Mouse (Mus musculus): ENCODE measurements around the gene Gstm4. TPM values are rescaled to one million over a fixed set of nuclear protein-coding genes. Genes with fewer than 3 reads are reported as not detected.

Gstm4 gene
- polyA plus RNA-seq, 1 experiment from 2014 or later = 16.0 TPM

DNA sequence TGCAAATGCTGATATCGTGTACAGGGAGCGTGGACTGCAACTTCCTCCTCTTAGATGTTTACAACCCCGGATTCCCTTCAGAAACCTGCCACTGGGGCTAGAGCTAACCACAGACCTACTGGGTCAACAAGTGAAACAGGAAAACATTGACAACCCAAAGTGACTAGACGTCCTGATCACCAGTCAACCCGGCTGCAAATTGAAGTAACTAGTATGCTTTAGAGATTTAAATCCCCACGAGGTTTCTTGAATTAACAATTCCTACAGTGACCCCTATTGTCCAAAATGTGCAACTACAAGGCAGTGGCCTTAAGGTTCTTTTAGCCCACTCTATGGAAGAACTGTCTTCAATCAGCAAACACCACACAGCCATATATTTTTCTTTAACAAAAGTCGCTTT lies 16.7 kb upstream of the Gstm4 start:
- DNase-seq = peak; percentile 96
- WGBS = 11% methylated on average over 7 of the region's 7 CpGs
- H3K4me2 ChIP-seq = peak overlapping the region; percentile 48
- no peaks in the 10 kb centered on the region for H3K27me3 ChIP-seq (ENCODE audit: insufficient read depth, low read length)
- H3K4me1 ChIP-seq (ENCODE audit: insufficient read depth) = no peaks in the 10 kb centered on the region
- TF ChIP-seq CTCF (IDR thresholded peaks at IDR 0.05; ENCODE audit: low read depth) = peak; percentile 79
- no peak overlapping the region for H3K27ac ChIP-seq (ENCODE audit: low read depth)
- no peaks in the 10 kb centered on the region for H3K36me3 ChIP-seq (ENCODE audit: insufficient read depth)
- H3K9ac ChIP-seq = no peak overlapping the region
- H3K4me3 ChIP-seq (ENCODE audit: low read depth, low read length) = no peak overlapping the region
- H3K9me3 ChIP-seq (ENCODE audit: low read depth, low read length) = no peaks in the 10 kb centered on the region
- ATAC-seq (ENCODE audit: insufficient read depth) = peak; percentile 56; the same call in 1 of the 2 replicates

DNA sequence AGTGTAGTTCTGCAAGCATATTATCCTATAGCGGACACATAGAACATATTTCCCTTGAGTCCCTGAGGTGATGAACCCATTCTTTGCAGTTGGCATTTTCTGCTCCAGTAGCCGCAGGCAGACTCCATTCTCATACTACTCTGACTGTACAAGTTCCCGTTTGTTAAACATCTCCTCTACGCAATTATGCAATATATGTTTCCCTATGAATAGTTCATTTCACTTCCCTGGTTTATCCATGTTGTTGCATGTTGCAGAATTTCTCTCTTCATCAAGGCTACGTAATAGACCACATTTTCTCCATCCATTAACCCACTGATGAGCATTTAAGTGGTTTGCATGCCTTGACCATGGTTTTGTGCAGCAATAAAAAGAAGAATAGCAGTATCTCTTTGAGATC lies 5.8 kb upstream of the Gstm4 start:
- ATAC-seq (ENCODE audit: insufficient read depth) (no peak), DNase-seq (no peak)
- no peaks in the 10 kb centered on the region for H3K36me3 ChIP-seq (ENCODE audit: insufficient read depth)
- WGBS = 84% methylated on average over 5 of the region's 5 CpGs
- no peak for TF ChIP-seq CTCF (IDR thresholded peaks at IDR 0.05; ENCODE audit: low read depth)
- no peak overlapping the region for H3K4me3 ChIP-seq (ENCODE audit: low read depth, low read length)
- no peaks in the 10 kb centered on the region for H3K4me1 ChIP-seq (ENCODE audit: insufficient read depth)
- H3K9me3 ChIP-seq (ENCODE audit: low read depth, low read length) = no peaks in the 10 kb centered on the region
- H3K27me3 ChIP-seq (ENCODE audit: insufficient read depth, low read length) = no peaks in the 10 kb centered on the region
- no peak overlapping the region for H3K27ac ChIP-seq (ENCODE audit: low read depth)
- H3K9ac ChIP-seq = no peak overlapping the region
- H3K4me2 ChIP-seq = no peak overlapping the region

DNA sequence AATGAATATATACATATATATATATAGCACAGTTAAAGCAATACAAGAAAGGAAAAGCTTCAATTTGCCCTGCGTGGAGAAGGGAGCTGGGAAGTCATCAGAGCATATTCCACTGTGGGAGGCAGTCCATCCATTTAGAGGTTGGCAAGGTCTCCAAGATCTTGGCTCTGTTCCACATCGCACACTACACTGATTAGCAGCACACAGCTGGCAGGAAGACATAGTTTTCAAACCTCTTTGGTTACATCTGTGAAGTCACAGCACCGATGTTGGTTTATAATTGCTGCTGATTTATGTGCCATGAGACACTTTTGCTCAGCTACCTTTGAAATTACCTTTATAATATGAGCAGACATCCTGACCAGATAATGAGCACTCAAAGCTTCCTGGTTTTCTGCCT lies 3.6 kb upstream of the Gstm4 start:
- Histone ChIP-seq H3K27me3 (ENCODE audit: insufficient read depth, low read length) (no peaks in the 10 kb centered on the region), H3K4me3 (ENCODE audit: low read depth, low read length) (no peak overlapping the region), H3K4me1 (ENCODE audit: insufficient read depth) (no peaks in the 10 kb centered on the region; the same call in 1 of the 2 replicates), H3K27ac (ENCODE audit: low read depth) (no peak overlapping the region), H3K36me3 (ENCODE audit: insufficient read depth) (no peaks in the 10 kb centered on the region), H3K4me2 (no peak overlapping the region), H3K9me3 (ENCODE audit: low read depth, low read length) (no peaks in the 10 kb centered on the region), H3K9ac (no peak overlapping the region)
- DNase-seq (peak; percentile 43), ATAC-seq (ENCODE audit: insufficient read depth) (no peak)
- no peak for TF ChIP-seq CTCF (IDR thresholded peaks at IDR 0.05; ENCODE audit: low read depth)
- 43% methylated on average over 3 of the region's 3 CpGs for WGBS

DNA sequence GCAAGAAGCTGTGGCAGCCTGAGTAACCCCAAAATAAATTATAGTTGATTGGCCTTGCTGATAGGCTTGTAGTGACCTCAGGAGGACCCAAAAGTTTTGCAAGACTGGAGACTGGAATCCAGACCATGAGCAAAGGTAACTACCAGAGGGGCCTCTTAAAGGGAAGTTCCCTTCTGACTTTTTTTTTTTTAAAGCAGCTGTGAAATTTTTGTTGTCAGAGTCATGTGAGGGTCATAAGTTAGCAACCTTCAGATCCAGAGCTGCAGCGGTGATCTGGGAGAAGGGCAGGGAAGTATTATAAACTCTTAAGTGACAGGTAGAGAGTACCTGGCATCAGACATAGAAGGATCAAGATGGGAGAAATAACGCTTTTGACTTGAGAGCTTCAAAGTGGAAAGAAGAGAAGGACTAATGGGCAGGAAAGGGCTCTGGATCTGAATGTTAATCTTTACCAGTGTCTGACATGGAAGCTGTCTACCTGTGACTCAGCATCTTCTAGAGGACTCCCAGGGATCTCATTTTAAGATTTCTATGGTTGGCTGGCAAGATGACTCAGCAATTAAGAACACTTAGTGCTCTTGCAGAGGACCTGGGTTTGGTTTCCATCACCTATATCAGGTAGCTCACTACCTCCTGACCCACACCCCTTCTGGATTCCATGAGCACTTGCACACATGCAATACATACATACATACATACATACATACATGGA lies 2.4 kb upstream of the Gstm4 start:
- H3K9me3 ChIP-seq (ENCODE audit: low read depth, low read length) = no peaks in the 10 kb centered on the region
- DNase-seq = no peak
- no peak overlapping the region for H3K4me2 ChIP-seq
- WGBS = 70% methylated on average over 2 of the region's 2 CpGs
- H3K27me3 ChIP-seq (ENCODE audit: insufficient read depth, low read length) = no peaks in the 10 kb centered on the region
- no peaks in the 10 kb centered on the region for H3K36me3 ChIP-seq (ENCODE audit: insufficient read depth)
- H3K27ac ChIP-seq (ENCODE audit: low read depth) = no peak overlapping the region
- no peak overlapping the region for H3K9ac ChIP-seq
- no peak overlapping the region for H3K4me3 ChIP-seq (ENCODE audit: low read depth, low read length)
- ATAC-seq (ENCODE audit: insufficient read depth) = no peak
- no peak for TF ChIP-seq CTCF (IDR thresholded peaks at IDR 0.05; ENCODE audit: low read depth)
- H3K4me1 ChIP-seq (ENCODE audit: insufficient read depth) = no peaks in the 10 kb centered on the region; the same call in 1 of the 2 replicates

DNA sequence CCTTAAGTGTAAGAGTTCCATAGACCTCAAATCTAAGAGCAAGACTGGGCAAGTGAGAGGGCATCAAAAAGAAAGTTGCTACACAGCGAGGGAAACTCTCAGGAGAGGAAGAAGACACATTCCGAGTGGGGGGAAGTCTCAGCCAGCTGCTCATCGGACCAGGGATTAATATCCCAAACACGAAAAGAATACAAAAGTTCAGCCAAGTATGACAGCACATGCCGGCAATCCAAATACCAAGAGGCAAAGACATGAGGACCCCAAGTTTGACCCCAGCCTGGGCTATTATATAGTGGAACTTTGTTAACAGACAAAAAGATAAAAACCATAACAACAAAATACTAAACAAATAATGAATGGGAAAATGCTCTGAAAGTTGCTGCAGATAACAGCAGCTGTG lies 11.5 kb downstream of the Gstm4 start:
- Histone ChIP-seq H3K4me1 (ENCODE audit: insufficient read depth) (no peaks in the 10 kb centered on the region), H3K9me3 (ENCODE audit: low read depth, low read length) (no peaks in the 10 kb centered on the region), H3K4me2 (no peak overlapping the region), H3K4me3 (ENCODE audit: low read depth, low read length) (no peak overlapping the region), H3K27ac (ENCODE audit: low read depth) (no peak overlapping the region), H3K27me3 (ENCODE audit: insufficient read depth, low read length) (no peaks in the 10 kb centered on the region), H3K9ac (no peak overlapping the region), H3K36me3 (ENCODE audit: insufficient read depth) (no peaks in the 10 kb centered on the region)
- TF ChIP-seq CTCF (IDR thresholded peaks at IDR 0.05; ENCODE audit: low read depth) = no peak
- ATAC-seq (ENCODE audit: insufficient read depth) = no peak
- 61% methylated on average over 5 of the region's 5 CpGs for WGBS
- DNase-seq = no peak

DNA sequence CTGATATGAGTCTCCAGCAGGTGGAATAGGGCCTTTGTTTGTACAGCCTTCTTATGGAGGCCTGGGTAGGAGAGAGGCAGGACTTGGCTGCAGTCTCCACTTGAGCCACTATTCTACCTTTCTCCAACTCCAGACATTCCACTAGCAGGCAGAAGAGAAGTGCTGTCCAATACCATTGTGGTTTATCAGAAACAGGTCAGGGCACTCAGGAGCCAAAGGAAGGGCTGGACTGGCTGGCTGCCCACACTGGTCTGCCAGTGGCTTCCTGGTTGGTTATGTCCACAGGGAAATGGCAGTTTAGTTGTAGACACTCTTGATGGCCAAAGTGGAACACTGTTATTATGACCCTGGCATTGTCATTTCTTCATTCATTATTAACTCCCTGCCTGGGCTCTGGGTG lies 12.6 kb downstream of the Gstm4 start:
- Histone ChIP-seq H3K36me3 (ENCODE audit: insufficient read depth) (no peaks in the 10 kb centered on the region), H3K9me3 (ENCODE audit: low read depth, low read length) (no peaks in the 10 kb centered on the region), H3K4me1 (ENCODE audit: insufficient read depth) (no peaks in the 10 kb centered on the region), H3K27ac (ENCODE audit: low read depth) (no peak overlapping the region), H3K9ac (no peak overlapping the region), H3K4me2 (no peak overlapping the region), H3K4me3 (ENCODE audit: low read depth, low read length) (no peak overlapping the region), H3K27me3 (ENCODE audit: insufficient read depth, low read length) (no peaks in the 10 kb centered on the region)
- no peak for ATAC-seq (ENCODE audit: insufficient read depth)
- no peak for TF ChIP-seq CTCF (IDR thresholded peaks at IDR 0.05; ENCODE audit: low read depth)
- no peak for DNase-seq

DNA sequence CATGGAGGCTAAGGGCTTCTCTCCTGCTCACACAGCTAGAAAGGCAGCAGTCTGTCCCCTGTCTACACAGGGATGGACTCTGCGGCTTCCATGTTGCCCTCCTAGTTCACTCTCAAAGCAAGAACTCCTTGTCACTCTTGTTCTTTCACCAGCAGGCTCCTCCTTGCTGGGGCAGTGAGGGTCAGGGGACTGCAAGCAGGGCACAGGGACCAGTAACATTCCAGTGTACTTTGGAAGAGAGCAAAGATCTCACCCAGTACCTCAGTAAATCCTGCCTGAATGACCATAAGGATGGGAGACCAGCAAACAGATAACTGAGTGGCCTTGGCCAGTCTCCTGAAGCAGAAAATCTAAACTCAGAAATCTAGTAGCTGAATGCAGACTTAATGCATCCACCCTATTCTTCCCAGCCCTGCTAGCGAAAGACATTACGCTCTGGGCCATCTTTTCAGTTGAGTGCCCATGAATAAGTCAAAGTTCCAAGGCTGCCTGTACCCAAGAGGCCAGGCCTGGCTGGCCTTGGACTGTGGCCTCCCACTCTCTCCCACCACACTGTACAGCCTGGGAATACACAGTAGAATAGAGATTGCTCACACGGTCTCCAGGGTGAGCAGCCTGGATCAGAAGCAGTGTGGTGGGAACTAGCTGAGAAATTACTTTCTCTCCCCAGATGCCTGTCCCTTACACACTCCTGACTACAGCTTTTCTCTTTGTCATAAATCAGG lies 15.9 kb downstream of the Gstm4 start:
- no peak overlapping the region for H3K4me2 ChIP-seq
- H3K27ac ChIP-seq (ENCODE audit: low read depth) = no peak overlapping the region
- H3K4me3 ChIP-seq (ENCODE audit: low read depth, low read length) = no peak overlapping the region
- H3K9ac ChIP-seq = no peak overlapping the region
- no peak for ATAC-seq (ENCODE audit: insufficient read depth)
- H3K9me3 ChIP-seq (ENCODE audit: low read depth, low read length) = no peaks in the 10 kb centered on the region
- no peaks in the 10 kb centered on the region for H3K27me3 ChIP-seq (ENCODE audit: insufficient read depth, low read length)
- no peak for DNase-seq
- no peaks in the 10 kb centered on the region for H3K4me1 ChIP-seq (ENCODE audit: insufficient read depth)
- no peak for TF ChIP-seq CTCF (IDR thresholded peaks at IDR 0.05; ENCODE audit: low read depth)
- no peaks in the 10 kb centered on the region for H3K36me3 ChIP-seq (ENCODE audit: insufficient read depth)
- 79% methylated on average over 4 of the region's 4 CpGs for WGBS

All from lung, embryonic 14.5 days (tissue).